Mouse (Mus musculus): ENCODE data around the gene Cmc2.

The Cmc2 gene

GRCm38 (mm10) chr8:116905252-116905651, 16.0 kb downstream of the Cmc2 start:
- DNase-seq = no peak

GRCm38 (mm10) chr8:116904736-116905135, 16.5 kb downstream of the Cmc2 start:
- DNase-seq = no peak

DNA sequence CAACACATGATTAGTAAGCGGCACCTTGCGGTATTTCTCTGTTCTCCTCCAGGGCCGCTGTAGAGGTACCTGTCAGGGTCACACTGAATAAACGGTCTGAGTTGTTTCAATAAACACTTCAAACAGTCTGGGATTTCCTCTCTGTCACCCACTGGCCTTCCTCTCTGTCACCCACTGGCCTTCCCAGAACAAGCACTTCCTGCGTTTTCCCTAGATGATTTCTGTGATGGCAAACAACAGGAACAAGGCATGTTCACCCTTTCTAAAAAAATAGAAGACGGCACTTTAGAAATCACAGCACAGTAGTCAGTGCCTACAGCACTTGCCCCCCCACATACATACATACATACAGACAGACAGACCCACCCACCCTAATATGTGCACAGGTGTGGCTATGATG, 25.7 kb downstream of the Cmc2 start:
- no peak for DNase-seq

- DNase-seq = no peak
Measured at GRCm38 (mm10) chr8:116893938-116894337, 27.3 kb downstream of the Cmc2 start.

- no peak for DNase-seq
Measured at GRCm38 (mm10) chr8:116892636-116893035, 28.6 kb downstream of the Cmc2 start.

- no peak for DNase-seq
Measured at GRCm38 (mm10) chr8:116892130-116892529, 29.1 kb downstream of the Cmc2 start.

DNA sequence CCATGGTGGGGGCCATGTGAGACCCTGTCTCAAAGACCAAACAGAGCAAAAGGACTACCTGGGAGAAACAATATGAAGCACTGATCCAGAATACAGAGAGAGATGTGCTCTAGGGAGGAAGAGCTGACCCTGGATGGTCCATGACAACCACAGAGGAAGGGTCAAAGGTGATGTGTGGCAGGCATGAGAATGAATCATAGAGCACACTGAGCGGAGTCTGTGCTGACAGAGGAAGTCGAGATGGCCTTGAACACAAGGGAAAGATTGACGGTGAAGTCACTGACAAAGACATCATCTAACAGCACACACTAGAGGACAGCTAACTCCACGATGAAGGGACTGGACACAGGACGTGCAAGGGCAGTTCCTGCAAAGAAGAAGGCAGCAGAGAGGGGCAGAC, 29.8 kb downstream of the Cmc2 start:
- no peak for DNase-seq

- DNase-seq = no peak
Measured at GRCm38 (mm10) chr8:116887813-116888212, 33.4 kb downstream of the Cmc2 start.

DNA sequence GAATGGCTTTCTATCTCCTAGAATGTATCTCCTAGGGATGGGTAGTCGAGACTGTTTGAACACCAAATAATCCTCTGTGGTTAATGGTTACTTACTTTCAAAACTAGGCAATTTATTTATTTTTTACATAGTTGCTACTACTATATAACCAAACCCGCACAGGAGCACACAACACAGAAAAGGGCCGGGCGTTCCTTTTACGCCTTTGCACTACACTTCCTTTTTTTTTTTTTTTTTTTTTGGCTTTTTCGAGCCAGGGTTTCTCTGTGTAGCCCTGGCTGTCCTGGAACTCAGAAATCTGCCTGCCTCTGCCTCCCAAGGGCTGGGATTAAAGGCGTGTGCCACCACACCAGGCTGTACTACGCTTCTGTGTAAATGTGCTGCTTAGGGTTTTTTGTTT, 39.9 kb downstream of the Cmc2 start:
- no peak for DNase-seq

GRCm38 (mm10) chr8:116875798-116876450, 45.3 kb downstream of the Cmc2 start:
- DNase-seq = no peak

- no peak for DNase-seq
Measured at GRCm38 (mm10) chr8:116873986-116874385, 47.3 kb downstream of the Cmc2 start.

GRCm38 (mm10) chr8:116873586-116873985, 47.7 kb downstream of the Cmc2 start:
- DNase-seq = no peak

DNA sequence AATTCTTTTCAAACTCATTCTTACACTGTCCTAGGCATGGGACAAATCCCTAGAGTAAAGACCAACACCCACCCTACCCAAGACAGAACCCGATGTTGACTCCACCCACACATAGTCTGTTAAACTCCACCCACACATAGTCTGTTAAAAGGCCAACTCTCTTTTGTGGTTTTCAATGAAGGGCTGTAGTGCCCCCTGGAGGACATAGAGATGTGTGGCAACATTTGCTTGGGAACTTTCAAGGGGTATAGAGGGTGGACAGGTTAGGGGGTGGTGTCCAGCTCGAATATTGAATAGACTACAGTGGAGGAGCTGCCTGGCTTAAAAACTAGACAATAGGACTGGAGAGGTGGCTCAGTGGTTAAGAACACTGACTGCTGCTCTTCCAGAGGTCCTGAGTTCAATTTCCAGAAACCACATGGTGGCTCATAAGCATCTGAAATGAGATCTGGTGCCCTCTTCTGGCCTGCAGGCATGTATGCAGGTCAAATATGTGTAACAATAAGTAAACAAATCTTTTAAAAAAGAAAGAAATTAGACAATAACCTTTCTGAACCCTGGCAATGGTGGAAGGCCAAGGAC, 48.4 kb downstream of the Cmc2 start:
- peak; percentile 21 for DNase-seq

DNA sequence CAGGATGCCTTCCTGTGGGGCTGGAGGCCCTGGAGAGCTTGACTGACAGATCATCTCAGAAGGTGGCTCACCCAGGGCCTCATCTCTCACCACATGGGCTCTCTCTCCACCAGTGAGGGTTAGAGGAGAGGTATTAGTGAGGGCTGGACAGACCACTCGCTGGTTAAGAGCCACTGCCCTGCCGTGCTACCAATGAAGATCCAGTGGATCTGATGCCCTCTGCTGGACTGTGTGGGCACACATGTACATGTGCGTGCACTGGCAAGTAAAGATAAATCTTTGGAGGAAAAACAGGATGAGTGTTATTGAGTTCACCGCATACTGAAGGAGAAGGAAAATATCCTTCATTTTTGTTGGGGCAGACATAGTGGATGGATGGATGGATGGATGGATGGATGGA, 52.6 kb downstream of the Cmc2 start:
- no peak for DNase-seq

DNA sequence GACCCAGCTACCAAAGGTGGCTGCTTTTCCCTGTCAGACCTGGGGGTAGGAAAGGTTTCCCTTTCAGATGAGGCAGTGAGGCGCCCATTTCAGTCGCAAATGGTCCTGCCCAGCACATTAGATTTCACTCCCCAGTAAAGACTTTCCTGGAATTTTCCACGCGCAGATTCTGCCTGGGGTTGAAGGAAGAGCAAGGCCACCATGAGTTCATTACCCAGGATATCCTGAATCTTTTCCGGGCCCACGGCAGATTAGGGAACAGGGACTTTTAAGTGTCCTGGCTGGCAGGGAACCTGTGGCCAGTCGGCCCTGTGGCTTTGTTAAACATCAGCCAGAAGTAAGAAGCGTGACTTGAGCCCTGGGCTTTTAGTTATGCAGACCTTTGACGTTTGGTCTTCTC, 53.9 kb downstream of the Cmc2 start:
- DNase-seq = no peak

GRCm38 (mm10) chr8:116866118-116866903, 54.9 kb downstream of the Cmc2 start:
- DNase-seq = no peak

- DNase-seq = no peak
Measured at GRCm38 (mm10) chr8:116864514-116864913, 56.7 kb downstream of the Cmc2 start.

- no peak for DNase-seq
Measured at GRCm38 (mm10) chr8:116864022-116864387, 57.2 kb downstream of the Cmc2 start.

DNA sequence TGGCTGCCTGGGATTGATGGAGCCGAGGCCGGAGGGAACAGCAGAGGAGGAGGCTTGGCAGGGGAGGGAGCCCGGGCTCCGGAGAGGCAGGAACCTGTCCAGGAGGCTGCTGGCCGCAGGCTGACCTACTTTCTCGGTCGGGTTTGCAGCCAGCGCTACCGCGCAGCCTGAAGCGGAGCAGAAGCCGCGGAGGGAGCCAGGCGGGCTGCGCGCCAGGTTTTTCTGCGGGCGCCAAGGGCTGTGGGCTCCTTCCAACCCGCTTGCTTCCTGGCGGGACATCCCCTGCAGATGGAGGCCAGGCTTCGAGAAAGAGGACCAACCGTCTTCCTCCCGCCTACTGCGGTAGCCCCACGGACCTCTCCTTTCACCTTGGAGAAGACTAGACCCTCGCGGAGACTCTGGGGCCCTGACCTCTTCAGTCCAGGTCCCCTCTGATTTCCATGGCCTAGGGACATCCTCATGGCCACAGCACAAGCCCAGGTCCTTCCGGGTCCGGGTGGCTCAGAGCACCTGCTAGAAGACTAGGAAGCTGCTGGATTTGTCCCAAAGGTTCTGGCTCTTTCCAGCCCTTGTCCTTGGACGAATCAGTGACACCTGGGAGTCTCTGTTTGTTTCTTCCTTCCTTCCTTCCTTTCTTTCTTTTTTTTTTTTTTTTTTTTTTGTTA, 57.8 kb downstream of the Cmc2 start:
- peak; percentile 48 for DNase-seq

GRCm38 (mm10) chr8:116862191-116862590, 59.1 kb downstream of the Cmc2 start:
- no peak for DNase-seq

DNA sequence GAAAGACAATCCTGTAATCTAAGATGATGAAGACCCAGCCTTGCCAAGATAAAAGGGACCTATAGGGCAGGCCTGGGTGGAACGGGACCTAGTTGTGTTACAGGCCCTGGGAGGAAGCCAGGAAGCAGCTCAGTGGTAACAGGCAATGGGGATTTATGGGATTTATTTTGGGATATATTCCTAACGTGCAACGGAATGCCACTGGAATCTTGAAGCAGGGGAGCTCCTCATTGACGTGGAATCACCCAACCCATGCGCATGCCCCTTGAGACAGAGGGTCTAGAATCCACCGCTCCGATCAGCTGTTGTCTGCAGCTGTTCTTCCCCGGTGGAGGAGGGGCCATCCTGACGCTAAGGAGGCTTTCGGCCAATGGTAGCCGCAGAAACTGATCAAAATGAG, 69.2 kb downstream of the Cmc2 start:
- DNase-seq = no peak

- no peak for DNase-seq
Measured at GRCm38 (mm10) chr8:116848042-116848441, 73.2 kb downstream of the Cmc2 start.

- DNase-seq = no peak
Measured at GRCm38 (mm10) chr8:116842678-116843077, 78.6 kb downstream of the Cmc2 start.

Data from layer of hippocampus, adult 9-11 months (tissue).